Mouse (Mus musculus) limb, embryonic 15.5 days (tissue): ENCODE measurements around the gene Tfap4. TPM values are rescaled to one million over a fixed set of nuclear protein-coding genes. Genes with fewer than 3 reads are reported as not detected.

ENCODE experiments used
- ATAC-seq: fragments of 200-750 bp; cut with Nextera tagmentation; 2 replicates; pipeline ENCODE4 v1.8.0; 2017; ENCODE audit warnings: low read depth, moderate TSS enrichment; ENCODE audit not compliant: insufficient number of reproducible peaks, low FRiP score, low TSS enrichment
- H3K27ac ChIP-seq: fragments of 300-500 bp; sonication (generic); 2 replicates; pipeline ENCODE4 v1.5.1; 2015; ENCODE audit warnings: moderate library complexity, mild to moderate bottlenecking, inconsistent platforms
- H3K27me3 ChIP-seq: fragments of 300-500 bp; sonication (generic); 2 replicates; pipeline ENCODE4 v1.6.1; 2015; ENCODE audit warnings: inconsistent platforms
- H3K36me3 ChIP-seq: fragments of 300-500 bp; sonication (generic); 2 replicates; pipeline ENCODE4 v1.6.1; 2015; ENCODE audit warnings: inconsistent platforms
- H3K4me1 ChIP-seq: fragments of 300-500 bp; sonication (generic); 2 replicates; pipeline ENCODE4 v1.6.1; 2015; ENCODE audit warnings: inconsistent platforms
- H3K4me2 ChIP-seq: fragments of 300-500 bp; sonication (generic); 2 replicates; pipeline ENCODE4 v1.6.1; 2015; ENCODE audit warnings: mild to moderate bottlenecking, inconsistent platforms
- H3K4me3 ChIP-seq: fragments of 300-500 bp; sonication (generic); 2 replicates; pipeline ENCODE4 v1.5.1; 2015; ENCODE audit warnings: mild to moderate bottlenecking, inconsistent platforms
- H3K9ac ChIP-seq: fragments of 300-500 bp; sonication (generic); 2 replicates; pipeline ENCODE4 v1.6.1; 2015; ENCODE audit warnings: inconsistent platforms
- H3K9me3 ChIP-seq: fragments of 300-500 bp; sonication (generic); 2 replicates; pipeline ENCODE4 v1.6.1; 2016; ENCODE audit warnings: inconsistent platforms
- WGBS: fragments of 180-500 bp; shearing (Covaris S2); methylation state at CpG from one replicate; pipeline ENCODE4 v1.1.7; 2015; 5-methylcytosine and 5-hydroxymethylcytosine counted together
- polyA plus RNA-seq: library from polyadenylated mRNA; unstranded; fragments of >200 nt; fragmentation: Nextera tagmentation; extraction: Ambion mirVana; gene quantifications from 2 replicates; pipeline ENCODE4 v1.2.1, GENCODE M21; 2015

Gene Tfap4
- polyA plus RNA-seq, 1 experiment from 2014 or later, result 20.4 TPM

- H3K27ac ChIP-seq, result peak overlapping the region; percentile 22; the same call in 1 of the 2 replicates
These were observed 40.0 kb upstream of the Tfap4 start for GRCm38 (mm10) chr16:4599616-4600015.

GRCm38 (mm10) chr16:4598891-4599543, 39.4 kb upstream of the Tfap4 start:
- ATAC-seq, result no peak
- Histone ChIP-seq H3K27me3 (no peaks in the 10 kb centered on the region), H3K9ac (0 out of 2 replicates have a peak overlapping the region, but pooled peaks have one; percentile 2), H3K27ac (peak overlapping the region; percentile 96), H3K4me1 (peaks cover 88% of the 10 kb centered on the region), H3K4me3 (no peak overlapping the region), H3K9me3 (no peaks in the 10 kb centered on the region), H3K4me2 (peak overlapping the region; percentile 21), H3K36me3 (no peaks in the 10 kb centered on the region)
- WGBS, result 19% methylated on average over 6 of the region's 6 CpGs

More at GRCm38 (mm10) chr16:4599616-4600015, 40.0 kb upstream of the Tfap4 start:
- Histone ChIP-seq H3K4me1 (peaks cover 93% of the 10 kb centered on the region), H3K4me2 (no peak overlapping the region), H3K9me3 (no peaks in the 10 kb centered on the region), H3K4me3 (no peak overlapping the region), H3K36me3 (no peaks in the 10 kb centered on the region), H3K9ac (no peak overlapping the region), H3K27me3 (no peaks in the 10 kb centered on the region)
- WGBS, result 84% methylated on average over 3 of the region's 3 CpGs
- no peak for ATAC-seq

GRCm38 (mm10) chr16:4598041-4598440, 38.4 kb upstream of the Tfap4 start:
- Histone ChIP-seq H3K4me2 (peak overlapping the region; percentile 21), H3K9me3 (no peaks in the 10 kb centered on the region), H3K27me3 (no peaks in the 10 kb centered on the region), H3K36me3 (no peaks in the 10 kb centered on the region), H3K27ac (peak overlapping the region; percentile 96), H3K4me3 (no peak overlapping the region; the same call in 1 of the 2 replicates), H3K4me1 (peaks cover 88% of the 10 kb centered on the region), H3K9ac (no peak overlapping the region)
- 48% methylated on average over 5 of the region's 5 CpGs for WGBS
- ATAC-seq, result no peak

GRCm38 (mm10) chr16:4597296-4597695, 37.6 kb upstream of the Tfap4 start:
- no peak overlapping the region for H3K9ac ChIP-seq

GRCm38 (mm10) chr16:4596836-4597235, 37.2 kb upstream of the Tfap4 start:
- peak overlapping the region; percentile 91 for H3K4me2 ChIP-seq
- ATAC-seq, result no peak
- WGBS, result 45% methylated on average over 2 of the region's 2 CpGs
- H3K4me3 ChIP-seq, result peak overlapping the region; percentile 86
- H3K27ac ChIP-seq, result peak overlapping the region; percentile 96
- H3K9ac ChIP-seq, result 0 out of 2 replicates have a peak overlapping the region, but pooled peaks have one; percentile 82
- no peaks in the 10 kb centered on the region for H3K9me3 ChIP-seq
- H3K4me1 ChIP-seq, result peaks cover 88% of the 10 kb centered on the region
- no peaks in the 10 kb centered on the region for H3K36me3 ChIP-seq
- no peaks in the 10 kb centered on the region for H3K27me3 ChIP-seq

More at GRCm38 (mm10) chr16:4597296-4597695, 37.6 kb upstream of the Tfap4 start:
- Histone ChIP-seq H3K4me3 (peak overlapping the region; percentile 86), H3K4me2 (peak overlapping the region; percentile 91), H3K27me3 (no peaks in the 10 kb centered on the region), H3K9me3 (no peaks in the 10 kb centered on the region), H3K4me1 (peaks cover 88% of the 10 kb centered on the region), H3K36me3 (no peaks in the 10 kb centered on the region), H3K27ac (peak overlapping the region; percentile 96)
- 33% methylated on average over 3 of the region's 7 CpGs for WGBS
- no peak for ATAC-seq

- H3K4me1 ChIP-seq, result peaks cover 85% of the 10 kb centered on the region
- H3K9ac ChIP-seq, result peak overlapping the region; percentile 82
- peak overlapping the region; percentile 96 for H3K27ac ChIP-seq
- no peaks in the 10 kb centered on the region for H3K27me3 ChIP-seq
- H3K36me3 ChIP-seq, result no peaks in the 10 kb centered on the region
- H3K9me3 ChIP-seq, result no peaks in the 10 kb centered on the region
- peak overlapping the region; percentile 86 for H3K4me3 ChIP-seq
- peak overlapping the region; percentile 91 for H3K4me2 ChIP-seq
- 17% methylated on average over 3 of the region's 3 CpGs for WGBS
- no peak for ATAC-seq
These were observed 36.6 kb upstream of the Tfap4 start for GRCm38 (mm10) chr16:4596141-4596728.

GRCm38 (mm10) chr16:4595527-4595963, 35.9 kb upstream of the Tfap4 start:
- ATAC-seq, result no peak
- H3K36me3 ChIP-seq, result peaks cover 7% of the 10 kb centered on the region

GRCm38 (mm10) chr16:4594814-4595526, 35.3 kb upstream of the Tfap4 start:
- peak overlapping the region; percentile 86 for H3K4me3 ChIP-seq

More at GRCm38 (mm10) chr16:4595527-4595963, 35.9 kb upstream of the Tfap4 start:
- H3K9ac ChIP-seq, result peak overlapping the region; percentile 82
- H3K9me3 ChIP-seq, result no peaks in the 10 kb centered on the region
- H3K27me3 ChIP-seq, result no peaks in the 10 kb centered on the region
- 4% methylated on average over 5 of the region's 5 CpGs for WGBS
- H3K4me3 ChIP-seq, result peak overlapping the region; percentile 86
- H3K4me2 ChIP-seq, result peak overlapping the region; percentile 91
- H3K27ac ChIP-seq, result peak overlapping the region; percentile 96
- peaks cover 78% of the 10 kb centered on the region for H3K4me1 ChIP-seq

GRCm38 (mm10) chr16:4593971-4594813, 34.5 kb upstream of the Tfap4 start, which contains the start of gene Glis2:
Glis2 (plus strand) TSS chr16:4594713.
- peaks cover 64% of the 10 kb centered on the region for H3K4me1 ChIP-seq
- H3K27ac ChIP-seq, result peak within 1 kb of the TSS; percentile 96
- ATAC-seq, result peak; percentile 86
- no peaks in the 10 kb centered on the region for H3K27me3 ChIP-seq
- H3K9ac ChIP-seq, result peak within 1 kb of the TSS; percentile 82
- H3K4me2 ChIP-seq, result peak within 1 kb of the TSS; percentile 91
- peaks cover 10% of the 10 kb centered on the region for H3K36me3 ChIP-seq
- WGBS, result 1% methylated on average over 37 of the region's 74 CpGs
- peak within 1 kb of the TSS; percentile 86 for H3K4me3 ChIP-seq
- no peaks in the 10 kb centered on the region for H3K9me3 ChIP-seq

More at GRCm38 (mm10) chr16:4594814-4595526, 35.3 kb upstream of the Tfap4 start:
- H3K36me3 ChIP-seq, result peaks cover 10% of the 10 kb centered on the region
- 0 out of 2 replicates have a peak, but pooled peaks have one; percentile 1 for ATAC-seq
- peak overlapping the region; percentile 96 for H3K27ac ChIP-seq
- under 1% methylated on average over 40 of the region's 52 CpGs for WGBS
- no peaks in the 10 kb centered on the region for H3K9me3 ChIP-seq
- peaks cover 72% of the 10 kb centered on the region for H3K4me1 ChIP-seq
- peak overlapping the region; percentile 91 for H3K4me2 ChIP-seq
- peak overlapping the region; percentile 82 for H3K9ac ChIP-seq
- H3K27me3 ChIP-seq, result no peaks in the 10 kb centered on the region

- H3K4me1 ChIP-seq, result peaks cover 54% of the 10 kb centered on the region
- H3K27me3 ChIP-seq, result no peaks in the 10 kb centered on the region
- H3K9me3 ChIP-seq, result no peaks in the 10 kb centered on the region
- peak overlapping the region; percentile 56 for H3K9ac ChIP-seq
- ATAC-seq, result no peak
- H3K4me2 ChIP-seq, result peak overlapping the region; percentile 91
- WGBS, result 14% methylated on average over 32 of the region's 32 CpGs
- H3K4me3 ChIP-seq, result peak overlapping the region; percentile 86
- peak overlapping the region; percentile 96 for H3K27ac ChIP-seq
- H3K36me3 ChIP-seq, result peaks cover 10% of the 10 kb centered on the region
These were observed 33.5 kb upstream of the Tfap4 start for GRCm38 (mm10) chr16:4592909-4593875.
